Mouse (Mus musculus) limb, embryonic 14.5 days (tissue): ENCODE data around the gene Tpbgl. TPM values are rescaled to one million over a fixed set of nuclear protein-coding genes. Genes with fewer than 3 reads are reported as not detected.

Source experiments
- ATAC-seq: fragments of 200-750 bp; cut with Nextera tagmentation; 2 replicates; pipeline ENCODE4 v1.8.0; 2017; ENCODE audit warnings: low read depth, moderate number of reproducible peaks, moderate TSS enrichment; ENCODE audit not compliant: low FRiP score
- DNase-seq: peaks from one replicate; pipeline ENCODE4 v3.0.0-alpha.2; 2015; ENCODE audit warnings: low spot score
- H3K27ac ChIP-seq: fragments of 300-500 bp; sonication (generic); replicated peaks from 2 replicates; pipeline ENCODE4 v1.5.1; 2014; ENCODE audit warnings: low read depth, mild to moderate bottlenecking, low read length, moderate library complexity, mixed read lengths
- H3K27me3 ChIP-seq: fragments of 300-500 bp; sonication (generic); 2 replicates; pipeline ENCODE4 v1.6.1; 2014; ENCODE audit warnings: low read length, mixed read lengths; ENCODE audit not compliant: control insufficient read depth, insufficient read depth
- H3K36me3 ChIP-seq: fragments of 300-500 bp; sonication (generic); 2 replicates; pipeline ENCODE4 v1.6.1; 2014; ENCODE audit warnings: mild to moderate bottlenecking, low read length, moderate library complexity, mixed read lengths; ENCODE audit not compliant: control insufficient read depth, insufficient read depth
- H3K4me1 ChIP-seq: fragments of 300-500 bp; sonication (generic); 2 replicates; pipeline ENCODE4 v1.6.1; 2014; ENCODE audit warnings: antibody characterized with exemption, low read length, mixed read lengths; ENCODE audit not compliant: control insufficient read depth, insufficient read depth
- H3K4me2 ChIP-seq: fragments of 300-500 bp; sonication (generic); replicated peaks from 2 replicates; pipeline ENCODE4 v1.6.1; 2014; ENCODE audit warnings: low read depth, mild to moderate bottlenecking, low read length, moderate library complexity; ENCODE audit not compliant: severe bottlenecking
- H3K4me3 ChIP-seq: fragments of 300-500 bp; sonication (generic); replicated peaks from 2 replicates; pipeline ENCODE4 v1.5.1; 2014; ENCODE audit warnings: low read length
- H3K9ac ChIP-seq: fragments of 300-500 bp; sonication (generic); 2 replicates; pipeline ENCODE4 v1.6.1; 2014; ENCODE audit warnings: mild to moderate bottlenecking, low read depth, low read length, moderate library complexity; ENCODE audit not compliant: severe bottlenecking
- H3K9me3 ChIP-seq: fragments of 300-500 bp; sonication (generic); 2 replicates; pipeline ENCODE4 v1.6.1; 2016; ENCODE audit warnings: low read length; ENCODE audit not compliant: control insufficient read depth
- POLR2A ChIP-seq: fragments of 200-500 bp; IDR thresholded peaks from 2 replicates; pipeline ENCODE4 v1.8.0; 2012; ENCODE audit warnings: inconsistent platforms, mild to moderate bottlenecking, moderate library complexity, borderline replicate concordance; ENCODE audit not compliant: insufficient read depth, insufficient read length; ENCODE audit errors: extremely low read depth
- WGBS: fragments of 180-500 bp; shearing (Covaris S2); extraction: QIAGEN DNeasy Blood & Tissue Kit; methylation state at CpG from one replicate; pipeline ENCODE4 v1.1.7; 2014; 5-methylcytosine and 5-hydroxymethylcytosine counted together
- polyA plus RNA-seq, 2 experiments: library from polyadenylated mRNA; depleted of rRNA in 1 of 2; stranded (reverse) in 1 of 2; unstranded in 1 of 2; fragments of >200 nt; fragmentation: Nextera tagmentation in 1 of 2; extraction: Ambion mirVana in 1 of 2; gene quantifications; 2 replicates each; pipeline versions ENCODE4 v1.2.1 to v1.2.3; 2012 to 2014

Tpbgl gene
- polyA plus RNA-seq, 2 experiments, result 0.45 to 0.73 TPM

- TF ChIP-seq POLR2A, result no peak
- H3K4me3 ChIP-seq, result no peak overlapping the region
- no peak overlapping the region for H3K4me2 ChIP-seq
- H3K9ac ChIP-seq, result no peak overlapping the region
- H3K4me1 ChIP-seq, result no peaks in the 10 kb centered on the region
- WGBS, result 84% methylated on average over 9 of the region's 9 CpGs
- H3K27ac ChIP-seq, result no peak overlapping the region
- H3K27me3 ChIP-seq, result no peaks in the 10 kb centered on the region
- ATAC-seq, result no peak
- no peaks in the 10 kb centered on the region for H3K9me3 ChIP-seq
- no peak for DNase-seq
- no peaks in the 10 kb centered on the region for H3K36me3 ChIP-seq
These were observed 36.8 kb upstream of the Tpbgl start for GRCm38 (mm10) chr7:99663507-99664220.

- Histone ChIP-seq H3K9me3 (no peaks in the 10 kb centered on the region), H3K4me1 (no peaks in the 10 kb centered on the region), H3K27me3 (no peaks in the 10 kb centered on the region), H3K9ac (no peak overlapping the region), H3K4me2 (no peak overlapping the region), H3K36me3 (no peaks in the 10 kb centered on the region), H3K4me3 (no peak overlapping the region), H3K27ac (no peak overlapping the region)
- WGBS, result 58% methylated on average over 2 of the region's 2 CpGs
- DNase-seq, result no peak
- no peak for TF ChIP-seq POLR2A
- ATAC-seq, result no peak
These were observed 35.4 kb upstream of the Tpbgl start for GRCm38 (mm10) chr7:99662311-99662710.

- no peak overlapping the region for H3K9ac ChIP-seq
- DNase-seq, result no peak
- H3K4me3 ChIP-seq, result no peak overlapping the region
- no peaks in the 10 kb centered on the region for H3K27me3 ChIP-seq
- no peak for ATAC-seq
- 66% methylated on average over 14 of the region's 14 CpGs for WGBS
- H3K27ac ChIP-seq, result no peak overlapping the region
- no peaks in the 10 kb centered on the region for H3K36me3 ChIP-seq
- no peaks in the 10 kb centered on the region for H3K4me1 ChIP-seq
- H3K4me2 ChIP-seq, result no peak overlapping the region
- no peak for TF ChIP-seq POLR2A
- no peaks in the 10 kb centered on the region for H3K9me3 ChIP-seq
These were observed 34.8 kb upstream of the Tpbgl start for GRCm38 (mm10) chr7:99661571-99662230.

GRCm38 (mm10) chr7:99661071-99661470, 34.2 kb upstream of the Tpbgl start:
- Histone ChIP-seq H3K4me2 (no peak overlapping the region), H3K9ac (no peak overlapping the region), H3K4me3 (no peak overlapping the region), H3K9me3 (no peaks in the 10 kb centered on the region), H3K27me3 (no peaks in the 10 kb centered on the region), H3K4me1 (no peaks in the 10 kb centered on the region), H3K36me3 (no peaks in the 10 kb centered on the region), H3K27ac (no peak overlapping the region)
- 94% methylated on average over 8 of the region's 9 CpGs for WGBS
- TF ChIP-seq POLR2A, result no peak
- no peak for DNase-seq
- ATAC-seq, result no peak

- ATAC-seq, result peak; percentile 68; the same call in 1 of the 2 replicates
These were observed 32.6 kb upstream of the Tpbgl start for GRCm38 (mm10) chr7:99659379-99660029.

More at GRCm38 (mm10) chr7:99659379-99660029, 32.6 kb upstream of the Tpbgl start:
- H3K36me3 ChIP-seq, result no peaks in the 10 kb centered on the region
- WGBS, result 45% methylated on average over 12 of the region's 12 CpGs
- DNase-seq, result peak; percentile 79
- H3K4me3 ChIP-seq, result no peak overlapping the region
- H3K4me2 ChIP-seq, result no peak overlapping the region
- no peaks in the 10 kb centered on the region for H3K4me1 ChIP-seq
- no peak overlapping the region for H3K27ac ChIP-seq
- no peaks in the 10 kb centered on the region for H3K27me3 ChIP-seq
- H3K9me3 ChIP-seq, result no peaks in the 10 kb centered on the region
- TF ChIP-seq POLR2A, result no peak
- H3K9ac ChIP-seq, result no peak overlapping the region
